Mouse (Mus musculus) left cerebral cortex, adult 2 months (tissue): ENCODE measurements at regions not wholly inside any gene's neighbourhood (a gene's known extent, or its start where the extent isn't known, plus 50 kb on each side); places are given as distances from the start of the nearest gene placed in this dataset.

Source experiments
- DNase-seq, 2 experiments: peaks; one replicate each; pipeline ENCODE4 v3.0.0; 2021 to 2022; ENCODE audit warnings: low spot score in 2 of 2, mixed read lengths in 1 of 2; ENCODE audit errors: extremely low spot score in 1 of 2
- H3K27ac ChIP-seq: fragments of 200-600 bp; 2 replicates; pipeline ENCODE4 v1.8.1; 2022
- H3K4me3 ChIP-seq: fragments of 200-600 bp; 2 replicates; pipeline ENCODE4 v1.8.1; 2022
- CTCF ChIP-seq: fragments of 200-600 bp; IDR thresholded peaks from 2 replicates; pipeline ENCODE4 v1.8.1; 2022; ENCODE audit warnings: antibody characterized with exemption, mild to moderate bottlenecking, moderate library complexity
- intact Hi-C: fragments of 180-260 bp; cut with DNase I; formaldehyde crosslinking; loops from one replicate; pipeline ENCODE4 v1.15.1; 2025

DNA sequence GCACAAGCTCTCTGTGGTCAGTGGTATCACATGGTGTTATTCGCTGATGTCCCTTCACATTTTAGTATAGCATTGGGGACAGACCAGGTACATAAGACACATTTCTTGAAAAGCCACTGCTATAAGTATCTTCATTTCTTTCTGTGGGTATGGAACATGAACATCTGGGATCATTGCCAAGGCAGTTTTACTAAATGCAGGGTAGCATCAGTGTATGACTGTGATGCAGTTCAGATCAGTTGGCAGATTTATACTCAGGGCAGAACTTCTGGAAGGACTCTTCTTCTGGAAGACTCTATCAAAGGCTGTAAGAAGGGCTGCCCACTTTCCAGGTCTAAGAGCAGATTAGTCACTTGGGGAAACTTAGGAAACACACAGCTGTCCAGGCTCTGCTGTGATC lies 919.0 kb upstream of the Lrrc6 start:
- DNase-seq: no peak
- no peak for TF ChIP-seq CTCF
- H3K27ac ChIP-seq: no peak overlapping the region
- intact Hi-C loops: no loop called here
- H3K4me3 ChIP-seq: no peak overlapping the region

GRCm38 (mm10) chr15:67417742-67418163 lies 917.0 kb upstream of the Lrrc6 start:
- intact Hi-C loops: no loop called here
- TF ChIP-seq CTCF: no peak
- no peak overlapping the region for H3K27ac ChIP-seq
- H3K4me3 ChIP-seq: no peak overlapping the region
- DNase-seq: peak in 1 of 2 experiments; percentile 8

GRCm38 (mm10) chr15:67415840-67416239 lies 915.1 kb upstream of the Lrrc6 start:
- intact Hi-C loops: no loop called here

DNA sequence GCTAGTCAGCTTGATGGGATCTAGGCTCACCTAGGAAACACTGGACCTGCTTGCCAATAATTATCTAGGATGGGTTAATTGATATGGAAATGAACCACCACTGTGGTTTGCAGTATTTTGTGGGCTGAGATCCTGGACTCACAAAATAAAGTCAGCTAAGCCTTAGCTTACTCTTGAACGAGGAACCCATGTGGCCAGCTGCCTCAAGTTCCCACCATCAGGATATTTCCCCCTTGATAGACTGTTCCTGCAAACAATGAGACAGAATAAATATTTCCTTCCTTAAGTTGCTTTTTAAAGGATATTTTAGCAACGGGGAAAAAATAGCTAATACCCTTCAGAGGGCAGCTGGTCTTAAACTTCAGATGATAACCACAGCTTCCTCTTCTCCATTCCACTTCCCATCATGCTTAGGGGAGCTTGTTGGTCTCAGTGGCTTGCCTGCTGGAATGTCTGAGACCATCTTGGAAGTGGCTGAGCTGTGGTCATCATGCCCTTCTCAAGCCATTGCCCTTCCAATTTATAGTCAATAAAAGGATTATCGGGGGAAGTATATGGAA lies 913.7 kb upstream of the Lrrc6 start:
- intact Hi-C loops: no loop called here
- no peak overlapping the region for H3K27ac ChIP-seq
- TF ChIP-seq CTCF: no peak
- DNase-seq: no peak
- no peak overlapping the region for H3K4me3 ChIP-seq

More at GRCm38 (mm10) chr15:67415840-67416239, 915.1 kb upstream of the Lrrc6 start:
- TF ChIP-seq CTCF: no peak
- DNase-seq: no peak
- no peak overlapping the region for H3K27ac ChIP-seq
- H3K4me3 ChIP-seq: no peak overlapping the region

GRCm38 (mm10) chr15:67413581-67413980 lies 912.9 kb upstream of the Lrrc6 start:
- TF ChIP-seq CTCF: no peak
- intact Hi-C loops: no loop called here
- Histone ChIP-seq H3K4me3 (no peak overlapping the region), H3K27ac (no peak overlapping the region)
- no peak for DNase-seq

- no peak overlapping the region for H3K4me3 ChIP-seq
- DNase-seq: no peak
- no peak overlapping the region for H3K27ac ChIP-seq
- TF ChIP-seq CTCF: no peak
- intact Hi-C loops: no loop called here
These were observed 911.7 kb upstream of the Lrrc6 start for GRCm38 (mm10) chr15:67412394-67412793.

GRCm38 (mm10) chr15:67411657-67412056 lies 910.9 kb upstream of the Lrrc6 start:
- Histone ChIP-seq H3K4me3 (no peak overlapping the region), H3K27ac (no peak overlapping the region)
- intact Hi-C loops: no loop called here
- DNase-seq: no peak
- TF ChIP-seq CTCF: no peak

GRCm38 (mm10) chr15:67410012-67410411 lies 909.3 kb upstream of the Lrrc6 start:
- Histone ChIP-seq H3K27ac (no peak overlapping the region), H3K4me3 (no peak overlapping the region)
- TF ChIP-seq CTCF: no peak
- intact Hi-C loops: no loop called here
- DNase-seq: no peak

GRCm38 (mm10) chr15:67408871-67409559 lies 908.3 kb upstream of the Lrrc6 start:
- Histone ChIP-seq H3K27ac (no peak overlapping the region), H3K4me3 (no peak overlapping the region)
- no peak for TF ChIP-seq CTCF
- intact Hi-C loops: no loop called here
- no peak for DNase-seq

DNA sequence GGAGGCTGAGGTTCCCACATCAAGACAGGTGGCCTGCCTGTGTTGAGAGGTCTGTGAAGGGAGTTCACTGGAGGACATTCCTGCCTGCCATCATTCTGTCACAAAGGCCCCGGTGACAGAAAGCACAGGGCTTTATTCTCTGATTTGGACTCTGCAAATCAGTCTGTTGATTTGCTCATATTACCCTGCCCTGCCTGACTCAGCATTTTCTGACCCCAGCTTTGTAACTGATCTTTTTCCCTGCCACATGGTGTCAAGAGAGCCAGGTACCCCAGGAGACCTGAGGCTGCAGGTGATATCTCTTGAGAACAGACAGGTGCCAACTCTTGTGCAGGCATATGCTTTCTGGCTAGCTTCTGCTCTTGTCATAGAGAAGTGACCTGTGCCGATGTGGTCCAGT lies 906.5 kb upstream of the Lrrc6 start:
- intact Hi-C loops: no loop called here
- no peak for TF ChIP-seq CTCF
- Histone ChIP-seq H3K27ac (no peak overlapping the region), H3K4me3 (no peak overlapping the region)
- DNase-seq: no peak

- Histone ChIP-seq H3K4me3 (no peak overlapping the region), H3K27ac (no peak overlapping the region)
- intact Hi-C loops: no loop called here
These were observed 904.8 kb upstream of the Lrrc6 start for GRCm38 (mm10) chr15:67405523-67405922.

GRCm38 (mm10) chr15:67405011-67405410 lies 904.3 kb upstream of the Lrrc6 start:
- Histone ChIP-seq H3K4me3 (no peak overlapping the region), H3K27ac (no peak overlapping the region)
- intact Hi-C loops: no loop called here
- no peak for DNase-seq
- no peak for TF ChIP-seq CTCF

More at GRCm38 (mm10) chr15:67405523-67405922, 904.8 kb upstream of the Lrrc6 start:
- TF ChIP-seq CTCF: no peak
- no peak for DNase-seq

- no peak for TF ChIP-seq CTCF
- Histone ChIP-seq H3K4me3 (no peak overlapping the region), H3K27ac (no peak overlapping the region)
- no peak for DNase-seq
- intact Hi-C loops: no loop called here
These were observed 901.6 kb upstream of the Lrrc6 start for GRCm38 (mm10) chr15:67402310-67402709.
